Mouse (Mus musculus): Measurements from ENCODE around the gene Rhbdd3. TPM values are rescaled to one million over a fixed set of nuclear protein-coding genes. Genes with fewer than 3 reads are reported as not detected.

Rhbdd3 gene
- total and polyA plus RNA-seq, 3 experiments, result 9.7 to 37.2 (median 21.1) TPM

GRCm38 (mm10) chr11:5103986-5104509 is 5.3 kb downstream of the Rhbdd3 start:
- no peak for ATAC-seq (ENCODE audit: extremely low read depth, insufficient number of reproducible peaks, low FRiP score, poor library complexity, severe bottlenecking)
- TF ChIP-seq TAL1 (conservative IDR thresholded peaks at IDR 0.05; ENCODE audit: low read depth, low read length), result no peak
- no peak for TF ChIP-seq GATA1 (IDR thresholded peaks at IDR 0.05; ENCODE audit: borderline replicate concordance, low read length)
- no peak for TF ChIP-seq GATA2 (IDR thresholded peaks at IDR 0.05; ENCODE audit: borderline replicate concordance, low read depth, low read length)
- TF ChIP-seq POLR2AphosphoS5 (IDR thresholded peaks at IDR 0.05; ENCODE audit: insufficient replicate concordance, low read depth, low read length), result no peak
- no peak for TF ChIP-seq CTCF (IDR thresholded peaks at IDR 0.05; ENCODE audit: low read depth, low read length)
- Histone ChIP-seq H3K9me3 (replicated peaks) (no peaks in the 10 kb centered on the region), H3K36me3 (replicated peaks) (peaks cover 61% of the 10 kb centered on the region), H3K27me3 (ENCODE audit: insufficient read depth, low read length) (peaks cover 5% of the 10 kb centered on the region; the same call in 1 of the 2 replicates), H3K4me3 (ENCODE audit: low read depth, low read length) (no peak overlapping the region), H3K4me1 (ENCODE audit: insufficient read depth, low read depth, low read length) (peaks cover 55% of the 10 kb centered on the region)
- DNase-seq (ENCODE audit: low spot score), result no peak

DNA sequence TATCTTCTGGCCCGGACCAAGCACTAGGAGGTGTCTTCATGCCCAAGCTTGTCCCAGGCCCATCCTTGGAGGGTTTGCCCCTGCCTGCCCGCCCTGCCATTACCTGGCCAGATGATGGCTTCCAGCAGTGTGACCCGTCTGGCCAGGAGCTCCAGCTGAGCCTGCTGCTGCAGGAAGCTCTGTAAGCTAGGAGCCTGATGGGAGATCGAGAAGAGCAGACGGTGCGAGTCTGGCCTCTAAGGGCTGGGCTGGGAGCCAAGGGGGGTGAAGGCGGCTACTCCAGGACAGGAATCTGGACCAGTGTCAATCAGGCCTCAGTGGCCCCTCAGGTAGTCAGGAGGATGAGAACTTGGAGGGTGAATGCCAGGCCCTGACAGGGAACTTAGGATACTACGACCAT is 10.7 kb downstream of the Rhbdd3 start:
- TF ChIP-seq GATA1 (IDR thresholded peaks at IDR 0.05; ENCODE audit: borderline replicate concordance, low read length) (no peak), CTCF (IDR thresholded peaks at IDR 0.05; ENCODE audit: low read depth, low read length) (no peak), TAL1 (conservative IDR thresholded peaks at IDR 0.05; ENCODE audit: low read depth, low read length) (no peak)
- Histone ChIP-seq H3K9me3 (replicated peaks) (no peaks in the 10 kb centered on the region), H3K4me3 (ENCODE audit: low read depth, low read length) (no peak overlapping the region), H3K36me3 (replicated peaks) (peaks cover 24% of the 10 kb centered on the region), H3K27me3 (ENCODE audit: insufficient read depth, low read length) (peaks cover 46% of the 10 kb centered on the region), H3K4me1 (ENCODE audit: insufficient read depth, low read depth, low read length) (peaks cover 16% of the 10 kb centered on the region)
- DNase-seq (ENCODE audit: low spot score), result no peak
- no peak for ATAC-seq (ENCODE audit: extremely low read depth, insufficient number of reproducible peaks, low FRiP score, poor library complexity, severe bottlenecking)

DNA sequence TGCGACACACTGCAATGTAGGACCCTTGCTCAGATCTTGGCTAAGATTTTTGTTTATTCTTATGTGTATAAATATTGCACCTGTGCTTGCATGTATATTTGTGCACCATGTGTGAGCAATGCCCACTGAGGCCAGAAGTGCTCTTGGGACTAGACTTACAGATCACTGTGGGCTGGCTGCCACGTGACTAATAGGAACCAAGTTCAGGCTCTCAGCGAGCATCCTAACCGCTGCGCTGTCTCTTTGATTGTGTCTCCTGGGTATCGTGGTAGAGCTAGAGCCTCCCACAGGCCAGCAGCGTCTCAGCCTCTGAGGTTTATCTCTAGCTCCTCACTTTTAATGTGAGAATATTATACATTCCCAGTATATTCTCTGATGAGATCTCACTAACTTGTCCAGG is 14.9 kb downstream of the Rhbdd3 start:
- TF ChIP-seq CTCF (IDR thresholded peaks at IDR 0.05; ENCODE audit: low read depth, low read length) (no peak), TAL1 (conservative IDR thresholded peaks at IDR 0.05; ENCODE audit: low read depth, low read length) (no peak), POLR2AphosphoS5 (IDR thresholded peaks at IDR 0.05; ENCODE audit: insufficient replicate concordance, low read depth, low read length) (no peak)
- Histone ChIP-seq H3K4me3 (ENCODE audit: low read depth, low read length) (no peak overlapping the region), H3K4me1 (ENCODE audit: insufficient read depth, low read depth, low read length) (peaks cover 15% of the 10 kb centered on the region; the same call in 1 of the 2 replicates), H3K27me3 (ENCODE audit: insufficient read depth, low read length) (peaks cover 75% of the 10 kb centered on the region), H3K36me3 (replicated peaks) (no peaks in the 10 kb centered on the region), H3K9me3 (replicated peaks) (no peaks in the 10 kb centered on the region)
- ATAC-seq (ENCODE audit: extremely low read depth, insufficient number of reproducible peaks, low FRiP score, poor library complexity, severe bottlenecking) (no peak), DNase-seq (ENCODE audit: low spot score) (no peak)

- Histone ChIP-seq H3K4me1 (ENCODE audit: insufficient read depth, low read depth, low read length) (peaks cover 8% of the 10 kb centered on the region; the same call in 1 of the 2 replicates), H3K36me3 (replicated peaks) (no peaks in the 10 kb centered on the region), H3K4me3 (ENCODE audit: low read depth, low read length) (no peak overlapping the region), H3K27me3 (ENCODE audit: insufficient read depth, low read length) (peaks cover 71% of the 10 kb centered on the region), H3K9me3 (replicated peaks) (no peaks in the 10 kb centered on the region)
- ATAC-seq (ENCODE audit: extremely low read depth, insufficient number of reproducible peaks, low FRiP score, poor library complexity, severe bottlenecking) (0 out of 2 replicates have a peak, but pooled peaks have one; percentile 45), DNase-seq (ENCODE audit: low spot score) (peak; percentile 59)
- TF ChIP-seq CTCF (IDR thresholded peaks at IDR 0.05; ENCODE audit: low read depth, low read length), result peak; percentile 100
- TF ChIP-seq TAL1 (conservative IDR thresholded peaks at IDR 0.05; ENCODE audit: low read depth, low read length), result no peak
These were observed 16.3 kb downstream of the Rhbdd3 start for GRCm38 (mm10) chr11:5114931-5115581.

GRCm38 (mm10) chr11:5125713-5126112 is 27.0 kb downstream of the Rhbdd3 start:
- H3K9me3 ChIP-seq (replicated peaks), result no peaks in the 10 kb centered on the region
- no peaks in the 10 kb centered on the region for H3K36me3 ChIP-seq (replicated peaks)
- H3K4me3 ChIP-seq (ENCODE audit: low read depth, low read length), result no peak overlapping the region
- TF ChIP-seq GATA1 (IDR thresholded peaks at IDR 0.05; ENCODE audit: borderline replicate concordance, low read length) (no peak), TAL1 (conservative IDR thresholded peaks at IDR 0.05; ENCODE audit: low read depth, low read length) (no peak), GATA2 (IDR thresholded peaks at IDR 0.05; ENCODE audit: borderline replicate concordance, low read depth, low read length) (no peak), CTCF (IDR thresholded peaks at IDR 0.05; ENCODE audit: low read depth, low read length) (no peak), POLR2AphosphoS5 (IDR thresholded peaks at IDR 0.05; ENCODE audit: insufficient replicate concordance, low read depth, low read length) (no peak)
- DNase-seq (ENCODE audit: low spot score) (no peak), ATAC-seq (ENCODE audit: extremely low read depth, insufficient number of reproducible peaks, low FRiP score, poor library complexity, severe bottlenecking) (no peak)
- peaks cover 3% of the 10 kb centered on the region; the same call in 1 of the 2 replicates for H3K4me1 ChIP-seq (ENCODE audit: insufficient read depth, low read depth, low read length)
- peaks cover 29% of the 10 kb centered on the region for H3K27me3 ChIP-seq (ENCODE audit: insufficient read depth, low read length)

DNA sequence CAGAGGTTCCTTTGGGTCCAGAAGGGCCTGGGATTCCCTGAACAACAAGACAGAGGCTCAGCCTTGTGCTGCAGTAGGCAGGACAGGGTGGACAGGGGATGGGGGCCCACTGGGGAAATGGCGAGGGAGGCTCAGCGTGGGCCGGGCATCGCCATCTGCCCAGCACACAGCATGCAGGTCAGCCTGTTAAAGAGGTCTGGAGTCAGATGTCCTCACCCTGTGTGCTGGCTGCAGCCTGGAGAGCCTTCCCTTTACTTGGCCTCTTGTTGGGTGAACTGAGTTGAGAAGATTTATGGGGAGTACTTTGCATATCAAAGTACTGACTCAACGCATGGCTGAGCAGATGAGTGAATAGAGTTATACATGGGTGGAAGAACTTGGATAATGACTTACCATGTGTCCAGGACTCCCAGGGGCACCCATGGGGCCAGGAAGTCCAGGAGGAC is 30.3 kb downstream of the Rhbdd3 start:
- ATAC-seq (ENCODE audit: extremely low read depth, insufficient number of reproducible peaks, low FRiP score, poor library complexity, severe bottlenecking) (no peak), DNase-seq (ENCODE audit: low spot score) (no peak)
- no peak for TF ChIP-seq GATA1 (IDR thresholded peaks at IDR 0.05; ENCODE audit: borderline replicate concordance, low read length)
- no peak for TF ChIP-seq GATA2 (IDR thresholded peaks at IDR 0.05; ENCODE audit: borderline replicate concordance, low read depth, low read length)
- TF ChIP-seq CTCF (IDR thresholded peaks at IDR 0.05; ENCODE audit: low read depth, low read length), result no peak
- no peak for TF ChIP-seq TAL1 (conservative IDR thresholded peaks at IDR 0.05; ENCODE audit: low read depth, low read length)
- TF ChIP-seq POLR2AphosphoS5 (IDR thresholded peaks at IDR 0.05; ENCODE audit: insufficient replicate concordance, low read depth, low read length), result no peak
- Histone ChIP-seq H3K9me3 (replicated peaks) (no peaks in the 10 kb centered on the region), H3K4me1 (ENCODE audit: insufficient read depth, low read depth, low read length) (peaks cover 3% of the 10 kb centered on the region; the same call in 1 of the 2 replicates), H3K27me3 (ENCODE audit: insufficient read depth, low read length) (peaks cover 30% of the 10 kb centered on the region), H3K4me3 (ENCODE audit: low read depth, low read length) (no peak overlapping the region), H3K36me3 (replicated peaks) (no peaks in the 10 kb centered on the region)
